Mouse (Mus musculus) Muller cell, postnatal 12 days (primary cell): Measurements from ENCODE around the gene Acacb.

ENCODE experiments used
- DNase-seq: peaks from one replicate; pipeline ENCODE4 v3.0.0-alpha.2; 2015; ENCODE audit errors: inconsistent ontology term

The Acacb gene

GRCm38 (mm10) chr5:114264030-114264459 is 117.7 kb downstream of the Acacb start:
- DNase-seq = no peak

- no peak for DNase-seq
Measured at GRCm38 (mm10) chr5:114264791-114265190, 118.5 kb downstream of the Acacb start.

GRCm38 (mm10) chr5:114268646-114269045 is 122.3 kb downstream of the Acacb start:
- DNase-seq = peak; percentile 16

GRCm38 (mm10) chr5:114269499-114269898 is 123.2 kb downstream of the Acacb start:
- no peak for DNase-seq

GRCm38 (mm10) chr5:114269984-114270383 is 123.6 kb downstream of the Acacb start:
- DNase-seq = peak; percentile 52

GRCm38 (mm10) chr5:114273693-114274402 is 127.5 kb downstream of the Acacb start, which contains the start of gene Foxn4:
TSS of gene Foxn4 (minus strand) at chr5:114273807.
- peak; percentile 19 for DNase-seq

GRCm38 (mm10) chr5:114275339-114275738 is 129.0 kb downstream of the Acacb start:
- DNase-seq = no peak

GRCm38 (mm10) chr5:114275991-114276390 is 129.7 kb downstream of the Acacb start:
- no peak for DNase-seq

- DNase-seq = no peak
Measured at GRCm38 (mm10) chr5:114279382-114280143, 133.2 kb downstream of the Acacb start.

GRCm38 (mm10) chr5:114282346-114282745 is 136.0 kb downstream of the Acacb start:
- no peak for DNase-seq

- peak; percentile 98 for DNase-seq
Measured at GRCm38 (mm10) chr5:114284604-114285397, 138.5 kb downstream of the Acacb start.

GRCm38 (mm10) chr5:114285398-114285700 is 139.0 kb downstream of the Acacb start:
- DNase-seq = no peak

GRCm38 (mm10) chr5:114286102-114286501 is 139.8 kb downstream of the Acacb start:
- DNase-seq = no peak

- no peak for DNase-seq
Measured at GRCm38 (mm10) chr5:114286872-114287571, 140.7 kb downstream of the Acacb start.

GRCm38 (mm10) chr5:114288396-114288795 is 142.1 kb downstream of the Acacb start:
- DNase-seq = no peak

GRCm38 (mm10) chr5:114288874-114289273 is 142.5 kb downstream of the Acacb start, which contains the start of gene Myo1h:
TSS of gene Myo1h (plus strand) at chr5:114289166.
- no peak for DNase-seq

GRCm38 (mm10) chr5:114290004-114290403 is 143.7 kb downstream of the Acacb start:
- DNase-seq = no peak

GRCm38 (mm10) chr5:114296693-114297631 is 150.6 kb downstream of the Acacb start:
- no peak for DNase-seq

GRCm38 (mm10) chr5:114298212-114298894 is 152.0 kb downstream of the Acacb start:
- peak; percentile 59 for DNase-seq
